Mouse (Mus musculus) lung, adult 10 weeks (tissue): ENCODE results near the gene Mrpl49. TPM values are rescaled to one million over a fixed set of nuclear protein-coding genes. Genes with fewer than 3 reads are reported as not detected.

Experiments used
- polyA plus RNA-seq: library from polyadenylated mRNA; stranded (reverse); fragments of 350-450 nt; fragmentation: Illumina TruSeq; extraction: RNeasy Lipid Tissue Mini Kit (QIAGEN cat#74804); gene quantifications from one replicate; pipeline ENCODE4 v1.2.3, GENCODE M21; 2014; ENCODE audit warnings: low read depth, low replicate concordance; ENCODE audit not compliant: insufficient read depth

Gene Mrpl49
- 25.9 TPM for polyA plus RNA-seq

GRCm38 (mm10) chr19:6057313-6058096 lies at the start of gene Mrpl49, which contains the start of gene Fau:
Gene Mrpl49, minus strand, starts transcription at chr19:6057785.
Gene Fau, plus strand, starts transcription at chr19:6057844.

GRCm38 (mm10) chr19:6105586-6105985 lies 48.0 kb upstream of the Mrpl49 start, which contains the start of gene Naaladl1:
Gene Naaladl1, plus strand, starts transcription at chr19:6105782.

GRCm38 (mm10) chr19:6094119-6094518 lies 36.5 kb upstream of the Mrpl49 start, which contains the start of gene AC131692.1:
Gene AC131692.1, plus strand, starts transcription at chr19:6094419.

GRCm38 (mm10) chr19:6084478-6085248 lies 27.1 kb upstream of the Mrpl49 start, which contains the start of the genes Zfpl1 and Cdca5:
Gene Zfpl1, minus strand, starts transcription at chr19:6084956.
Gene Cdca5, plus strand, starts transcription at chr19:6084983.

GRCm38 (mm10) chr19:6082156-6082555 lies 24.6 kb upstream of the Mrpl49 start, which contains the start of gene Gm28374:
Gene Gm28374, minus strand, starts transcription at chr19:6082256.

GRCm38 (mm10) chr19:6079983-6080480 lies 22.4 kb upstream of the Mrpl49 start, which contains the start of gene Tmem262:
Gene Tmem262, plus strand, starts transcription at chr19:6080033.

GRCm38 (mm10) chr19:6076564-6077393 lies 19.2 kb upstream of the Mrpl49 start, which contains the start of gene Vps51:
Gene Vps51, minus strand, starts transcription at chr19:6077231.

GRCm38 (mm10) chr19:6067724-6068415 lies 10.3 kb upstream of the Mrpl49 start, which contains the start of gene Tm7sf2:
Gene Tm7sf2, minus strand, starts transcription at chr19:6068373.

GRCm38 (mm10) chr19:6061021-6061533 lies 3.5 kb upstream of the Mrpl49 start, which contains the start of gene Znhit2:
Gene Znhit2, plus strand, starts transcription at chr19:6061192.

GRCm38 (mm10) chr19:6046294-6047153 lies 11.1 kb downstream of the Mrpl49 start, which contains the start of gene Syvn1:
Gene Syvn1, plus strand, starts transcription at chr19:6046576.

GRCm38 (mm10) chr19:6015511-6016315 lies 41.9 kb downstream of the Mrpl49 start, which contains the start of gene Capn1:
Gene Capn1, minus strand, starts transcription at chr19:6015897.

Other genes with a start within 250 kb of the Mrpl49 start
- gene Frmd8, start 182.5 kb downstream of the Mrpl49 start, polyA plus RNA-seq = 15.0 TPM
- 10.0 TPM for gene Slc25a45, start 180.0 kb downstream of the Mrpl49 start, polyA plus RNA-seq
- 0.60 TPM for gene Tigd3, start 163.6 kb downstream of the Mrpl49 start, polyA plus RNA-seq
- 39.4 TPM for gene Dpf2, start 144.8 kb downstream of the Mrpl49 start, polyA plus RNA-seq
- gene Cdc42ep2, start 133.0 kb downstream of the Mrpl49 start, polyA plus RNA-seq = 15.7 TPM
- 10.7 TPM for gene Pola2, start 93.6 kb downstream of the Mrpl49 start, polyA plus RNA-seq
- gene Slc22a20, start 71.6 kb downstream of the Mrpl49 start, polyA plus RNA-seq = not detected
- gene Capn1, start 41.9 kb downstream of the Mrpl49 start, polyA plus RNA-seq = 30.1 TPM
- 23.8 TPM for gene Syvn1, start 11.2 kb downstream of the Mrpl49 start, polyA plus RNA-seq
- 2,086 TPM for gene Fau, start 59 bp upstream of the Mrpl49 start, polyA plus RNA-seq
- 21.2 TPM for gene Znhit2, start 3.4 kb upstream of the Mrpl49 start, polyA plus RNA-seq
- gene Tm7sf2, start 10.6 kb upstream of the Mrpl49 start, polyA plus RNA-seq = 10.4 TPM
- gene Vps51, start 19.4 kb upstream of the Mrpl49 start, polyA plus RNA-seq = 30.5 TPM
- gene Tmem262, start 22.2 kb upstream of the Mrpl49 start, polyA plus RNA-seq = not detected
- gene Gm28374, start 24.5 kb upstream of the Mrpl49 start, polyA plus RNA-seq = not detected
- gene Zfpl1, start 27.2 kb upstream of the Mrpl49 start, polyA plus RNA-seq = 30.3 TPM
- gene Cdca5, start 27.2 kb upstream of the Mrpl49 start, polyA plus RNA-seq = 0.73 TPM
- gene AC131692.1, start 36.6 kb upstream of the Mrpl49 start, polyA plus RNA-seq = not detected
- gene Naaladl1, start 48.0 kb upstream of the Mrpl49 start, polyA plus RNA-seq = not detected
- 9.6 TPM for gene Sac3d1, start 60.9 kb upstream of the Mrpl49 start, polyA plus RNA-seq
- 19.4 TPM for gene Snx15, start 70.5 kb upstream of the Mrpl49 start, polyA plus RNA-seq
- gene Batf2, start 83.2 kb upstream of the Mrpl49 start, polyA plus RNA-seq = 4.7 TPM
- 47.3 TPM for gene Arl2, start 83.8 kb upstream of the Mrpl49 start, polyA plus RNA-seq
- gene Majin, start 126.6 kb upstream of the Mrpl49 start, polyA plus RNA-seq = 0.18 TPM
- gene Gpha2, start 168.6 kb upstream of the Mrpl49 start, polyA plus RNA-seq = 0.64 TPM
- 22.8 TPM for gene Ppp2r5b, start 178.1 kb upstream of the Mrpl49 start, polyA plus RNA-seq
- gene Atg2a, start 183.9 kb upstream of the Mrpl49 start, polyA plus RNA-seq = 6.0 TPM
- 75.5 TPM for gene Ehd1, start 218.9 kb upstream of the Mrpl49 start, polyA plus RNA-seq
- gene Cdc42bpg, start 248.7 kb upstream of the Mrpl49 start, polyA plus RNA-seq = 44.0 TPM